ENCODE assay signal across 23 mouse cellular contexts in the genomic region with DNA sequence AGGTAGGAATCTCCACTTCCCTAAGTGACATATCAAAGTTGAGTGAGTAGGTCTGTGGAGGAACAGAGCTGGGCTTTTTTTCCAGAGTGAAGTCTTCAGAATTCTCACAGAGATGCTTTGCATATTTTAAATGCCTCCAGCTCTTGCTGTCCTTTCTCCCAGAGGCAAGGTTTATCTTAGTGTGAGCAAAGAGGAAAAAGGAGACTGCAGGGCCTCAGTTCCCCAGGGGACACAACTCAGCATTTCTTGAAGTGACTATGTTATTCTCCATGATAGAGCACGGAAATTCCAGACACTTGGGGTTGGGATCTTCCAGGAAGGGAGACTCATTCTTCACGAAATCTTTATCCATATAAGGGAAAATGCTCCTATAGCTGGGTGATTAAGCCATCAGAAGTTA. TPM values are rescaled to one million over a fixed set of nuclear protein-coding genes. Genes with fewer than 3 reads are reported as not detected.
DNase-seq lines count a peak whose midpoint lies in the region; ATAC-seq and TF ChIP-seq lines count a peak whose summit lies in the region.
"Had no signal": no experiment of that assay in that cellular context is flagged by ENCODE, and none has a peak within 500 bp of the region (broad histone marks: within the 10 kb centered on the region; RNA-seq: fewer than 3 reads in every experiment).

No protein-coding gene starts in this region.

- CTCF ChIA-PET in Patski (lab: Charles Lee): interaction anchor here (1.5 kb wide), 1 partner anchor 11 kb away, joined by 7 read pairs; no protein-coding TSS in a partner anchor

- 33% methylated on average over 2 of the region's 2 CpGs for WGBS in heart, embryonic 13.5 days
- 45% methylated on average over 2 of the region's 2 CpGs for WGBS in heart, adult 2 months
- WGBS in forebrain, postnatal 0 days: 91% methylated on average over 2 of the region's 2 CpGs

- no peak for TF ChIP-seq POLR2A in heart, adult 2 months (IDR thresholded peaks at IDR 0.05; ENCODE audit: insufficient read depth, low read depth, low read length)
- TF ChIP-seq POLR2A in CH12.LX (IDR thresholded peaks at IDR 0.05; ENCODE audit: low read depth, low read length): no peak

- H3K27ac ChIP-seq in heart, embryonic 13.5 days (replicated peaks): peak overlapping the region; percentile 70
- H3K27ac ChIP-seq in heart, adult 2 months: no peak overlapping the region
- peak overlapping the region; percentile 26; the same call in 1 of the 2 replicates for H3K27ac ChIP-seq in CH12.LX (ENCODE audit: insufficient read depth, low read depth)
- no peak overlapping the region for H3K27ac ChIP-seq in forebrain, postnatal 0 days (ENCODE audit: low read depth, low read length)
- H3K27ac ChIP-seq: embryonic facial prominence, embryonic 15.5 days; forebrain, embryonic 10.5 days; hindbrain, embryonic 12.5 days; liver, embryonic 14.5 days; lung, embryonic 15.5 days had no signal

- no peak for TF ChIP-seq CTCF in heart, adult 2 months (IDR thresholded peaks at IDR 0.05)
- TF ChIP-seq CTCF in CH12.LX (conservative IDR thresholded peaks at IDR 0.05 in 1 of 2, IDR thresholded peaks at IDR 0.05 in 1 of 2; ENCODE audit: low read depth in 2 of 2, low read length in 2 of 2) (no peak), Patski (IDR thresholded peaks at IDR 0.05) (no peak)
- no peak for TF ChIP-seq CTCF in forebrain, postnatal 0 days (IDR thresholded peaks at IDR 0.05; ENCODE audit: low read depth)

- TF ChIP-seq EP300 in heart, adult 2 months (IDR thresholded peaks at IDR 0.05; ENCODE audit: insufficient read depth, low read depth, low read length): no peak
- no peak for TF ChIP-seq EP300 in CH12.LX (IDR thresholded peaks at IDR 0.05; ENCODE audit: low read length)

- intact Hi-C loops in heart, adult 2 months (cut with DNase I): no loop called here

- no peaks in the 10 kb centered on the region for H3K79me2 ChIP-seq in heart, adult 2 months (replicated peaks; ENCODE audit: control insufficient read depth, insufficient read depth, low read length)
- peaks cover 6% of the 10 kb centered on the region for H3K79me2 ChIP-seq in CH12.LX (replicated peaks; ENCODE audit: control insufficient read depth, extremely low read depth, insufficient read depth, poor library complexity, severe bottlenecking)

- no peak overlapping the region for H3K4me3 ChIP-seq in heart, embryonic 13.5 days
- H3K4me3 ChIP-seq in heart, adult 2 months: no peak overlapping the region
- H3K4me3 ChIP-seq in CH12.LX (replicated peaks in 1 of 3; ENCODE audit: low read depth in 2 of 3, low read length in 2 of 3, poor library complexity in 1 of 3): no peak overlapping the region
- H3K4me3 ChIP-seq in forebrain, postnatal 0 days (ENCODE audit: low read depth, low read length): no peak overlapping the region
- H3K4me3 ChIP-seq: embryonic facial prominence, embryonic 15.5 days; forebrain, embryonic 10.5 days; hindbrain, embryonic 12.5 days; lung, embryonic 15.5 days had no signal

- H3K9me3 ChIP-seq in heart, embryonic 13.5 days: no peaks in the 10 kb centered on the region
- H3K9me3 ChIP-seq in CH12.LX (replicated peaks; ENCODE audit: low read length): no peaks in the 10 kb centered on the region
- no peaks in the 10 kb centered on the region for H3K9me3 ChIP-seq in forebrain, postnatal 0 days (ENCODE audit: low read length)
- H3K9me3 ChIP-seq: embryonic facial prominence, embryonic 15.5 days; forebrain, embryonic 10.5 days; hindbrain, embryonic 12.5 days; lung, embryonic 15.5 days had no signal

- TF ChIP-seq RAD21 in CH12.LX (IDR thresholded peaks at IDR 0.05; ENCODE audit: low read depth, low read length): no peak

- in situ Hi-C loops in CH12.LX (cut with MboI; ENCODE audit: low pct_ligation_motif_present, low pct_unique_long_range_greater_than_20kb, low sequenced_read_pairs) (no loop called here), Patski (cut with MboI; ENCODE audit: low pct_unique_long_range_greater_than_20kb) (loop anchor here (25.0 kb wide), 1 partner anchor 860 kb away; no protein-coding TSS in a partner anchor)

- POLR2A ChIA-PET in Patski (lab: Charles Lee): interaction anchor here (5.5 kb wide), 1 partner anchor 11 kb away, joined by 30 read pairs; the partner anchor contains the start of gene Tpm4

- dilution Hi-C loops in CH12.LX (cut with MboI; ENCODE audit: extremely low pct_ligation_motif_present, extremely low pct_unique_long_range_greater_than_20kb, low sequenced_read_pairs): no loop called here

- 0 out of 2 replicates have a peak overlapping the region, but pooled peaks have one; percentile 38 for H3K9ac ChIP-seq in heart, embryonic 13.5 days
- H3K9ac ChIP-seq in heart, adult 2 months (ENCODE audit: low read depth, low read length): no peak overlapping the region
- no peak overlapping the region for H3K9ac ChIP-seq in CH12.LX (ENCODE audit: insufficient read depth, low read depth)
- H3K9ac ChIP-seq in forebrain, postnatal 0 days: no peak overlapping the region
- H3K9ac ChIP-seq: embryonic facial prominence, embryonic 15.5 days; hindbrain, embryonic 12.5 days; liver, embryonic 14.5 days; lung, embryonic 15.5 days had no signal

- peaks cover 38% of the 10 kb centered on the region for H3K4me1 ChIP-seq in heart, embryonic 13.5 days
- peaks cover 17% of the 10 kb centered on the region for H3K4me1 ChIP-seq in heart, adult 2 months (ENCODE audit: control insufficient read depth, insufficient read depth, low read length)
- peaks cover 7 to 67% of the 10 kb centered on the region in 2 experiments for H3K4me1 ChIP-seq in CH12.LX (ENCODE audit: control insufficient read depth in 1 of 2, insufficient read depth in 2 of 2)
- no peaks in the 10 kb centered on the region for H3K4me1 ChIP-seq in forebrain, postnatal 0 days (ENCODE audit: insufficient read depth)
- H3K4me1 ChIP-seq: embryonic facial prominence, embryonic 15.5 days; forebrain, embryonic 10.5 days; hindbrain, embryonic 12.5 days; lung, embryonic 15.5 days had no signal

- DNase-seq in heart, adult 2 months: no peak
- DNase-seq in kidney, adult 9 months: peak; percentile 36
- DNase-seq in kidney, adult 8-10 months: no peak
- no peak for DNase-seq in CH12.LX (ENCODE audit: extremely low read depth)
- DNase-seq in Patski (ENCODE audit: low read depth, low spot score): no peak
- no peak for DNase-seq in urinary bladder, adult 2 months (ENCODE audit: low spot score)
- no peak for DNase-seq in forebrain, postnatal 0 days
- DNase-seq: adrenal gland, postnatal 25 days; B cell, adult 2 months; cerebellum, adult 11-12 months; cerebellum, postnatal 14 days; embryo, embryonic 11 days; gastrocnemius, postnatal 10 days had no signal

- peaks cover 98% of the 10 kb centered on the region for H3K36me3 ChIP-seq in heart, embryonic 13.5 days
- peaks cover 53% of the 10 kb centered on the region for H3K36me3 ChIP-seq in heart, adult 2 months (ENCODE audit: control insufficient read depth, insufficient read depth, low read length)
- H3K36me3 ChIP-seq in CH12.LX (replicated peaks in 1 of 2; ENCODE audit: control insufficient read depth in 1 of 2, insufficient read depth in 1 of 2, low read length in 1 of 2): peaks cover 74 to 89% of the 10 kb centered on the region in 2 experiments
- H3K36me3 ChIP-seq in forebrain, postnatal 0 days (ENCODE audit: insufficient read depth): peaks cover 69% of the 10 kb centered on the region

- no peaks in the 10 kb centered on the region for H3K27me3 ChIP-seq in heart, embryonic 13.5 days (replicated peaks)
- H3K27me3 ChIP-seq in heart, adult 2 months (ENCODE audit: control insufficient read depth, insufficient read depth, low read length): no peaks in the 10 kb centered on the region
- no peaks in the 10 kb centered on the region for H3K27me3 ChIP-seq in CH12.LX (replicated peaks)
- no peaks in the 10 kb centered on the region for H3K27me3 ChIP-seq in Patski
- H3K27me3 ChIP-seq in forebrain, postnatal 0 days (ENCODE audit: insufficient read depth, low read length): no peaks in the 10 kb centered on the region
- H3K27me3 ChIP-seq: embryonic facial prominence, embryonic 15.5 days; hindbrain, embryonic 12.5 days; lung, embryonic 15.5 days had no signal

- ATAC-seq in heart, embryonic 13.5 days (ENCODE audit: extremely low read depth, insufficient number of reproducible peaks, low FRiP score, low TSS enrichment): no peak
- peak; percentile 37 for ATAC-seq in Patski
- no peak for ATAC-seq in forebrain, postnatal 0 days

- H3K4me2 ChIP-seq in heart, embryonic 13.5 days: no peak overlapping the region
- H3K4me2 ChIP-seq in CH12.LX (ENCODE audit: insufficient read depth, low read depth, poor library complexity, severe bottlenecking): no peak overlapping the region
- no peak overlapping the region for H3K4me2 ChIP-seq in forebrain, postnatal 0 days (ENCODE audit: low read depth)
- H3K4me2 ChIP-seq: embryonic facial prominence, embryonic 15.5 days; hindbrain, embryonic 12.5 days; lung, embryonic 15.5 days had no signal

RNA-seq across cellular contexts. Expression of gene Tpm4, which starts 12.5 kb away (rescaled TPM):
- 358 and 365 TPM in 2 replicates for polyA plus RNA-seq in heart, embryonic 13.5 days (2015; fragmentation: Nextera tagmentation; extraction: Ambion mirVana)
- 100 to 1,000 TPM in 1 of 2 experiments, 10 to 100 TPM in 1; 81.4 to 106 TPM for total RNA-seq in heart, adult 2 months (2021)
- 49.9 and 73.3 TPM in 2 replicates for polyA plus RNA-seq in heart, adult 2 months (2012; rRNA removed)
- 94.8 and 96.2 TPM in 2 replicates for total RNA-seq in CH12.LX (2012; rRNA removed)
- 284 and 318 TPM in 2 replicates for total RNA-seq in CH12.LX (2014; rRNA removed)
- polyA plus RNA-seq in CH12.LX (2012; ENCODE audit: insufficient read length, low read depth): 203 and 218 TPM in 2 replicates
- polyA plus RNA-seq in Patski (2021): 660 TPM
- 200 and 234 TPM in 2 replicates for polyA plus RNA-seq in urinary bladder, adult 2 months (2012; rRNA removed)
- total RNA-seq in forebrain, postnatal 0 days (2014; rRNA removed): 139 and 141 TPM in 2 replicates
- 118 and 120 TPM in 2 replicates for polyA plus RNA-seq in forebrain, postnatal 0 days (2015; fragmentation: Nextera tagmentation; extraction: Ambion mirVana)

RNA-seq across cellular contexts. Expression of gene Rab8a, which starts 13.7 kb away (rescaled TPM):
- 77.6 and 77.7 TPM in 2 replicates for polyA plus RNA-seq in heart, embryonic 13.5 days (2015; fragmentation: Nextera tagmentation; extraction: Ambion mirVana)
- total RNA-seq in heart, adult 2 months (2021): 10 to 100 TPM; 23.6 to 24.2 TPM
- polyA plus RNA-seq in heart, adult 2 months (2012; rRNA removed): 40.9 and 52.2 TPM in 2 replicates
- total RNA-seq in CH12.LX (2012; rRNA removed) (102 and 113 TPM in 2 replicates), CH12.LX (2014; rRNA removed) (165 and 190 TPM in 2 replicates)
- polyA plus RNA-seq in CH12.LX (2012; ENCODE audit: insufficient read length, low read depth) (136 and 186 TPM in 2 replicates), Patski (2021) (111 TPM)
- polyA plus RNA-seq in urinary bladder, adult 2 months (2012; rRNA removed): 82.2 and 89.4 TPM in 2 replicates
- 35.7 and 39.1 TPM in 2 replicates for total RNA-seq in forebrain, postnatal 0 days (2014; rRNA removed)
- polyA plus RNA-seq in forebrain, postnatal 0 days (2015; fragmentation: Nextera tagmentation; extraction: Ambion mirVana): 74.2 and 85.0 TPM in 2 replicates

RNA-seq across cellular contexts. Expression of gene Olfr374, which starts 40.4 kb away (rescaled TPM):
- 0.04 and 0.20 TPM in 2 replicates for polyA plus RNA-seq in heart, embryonic 13.5 days (2015; fragmentation: Nextera tagmentation; extraction: Ambion mirVana)
- not detected for total RNA-seq in heart, adult 2 months (2021)
- polyA plus RNA-seq in heart, adult 2 months (2012; rRNA removed): not detected in 2 replicates
- total RNA-seq in CH12.LX (2012; rRNA removed): not detected in 2 replicates
- not detected in 2 replicates for total RNA-seq in CH12.LX (2014; rRNA removed)
- polyA plus RNA-seq in CH12.LX (2012; ENCODE audit: insufficient read length, low read depth): 0.19 TPM in 1 of 2 replicates, not detected in the other
- polyA plus RNA-seq in Patski (2021): 0.01 TPM
- polyA plus RNA-seq in urinary bladder, adult 2 months (2012; rRNA removed): not detected in 2 replicates
- total RNA-seq in forebrain, postnatal 0 days (2014; rRNA removed): not detected in 2 replicates
- not detected in 2 replicates for polyA plus RNA-seq in forebrain, postnatal 0 days (2015; fragmentation: Nextera tagmentation; extraction: Ambion mirVana)
- total RNA-seq: adrenal gland, postnatal 25 days; gastrocnemius, postnatal 10 days; heart, adult 18-20 months; layer of hippocampus, postnatal 14 days; left cerebral cortex, postnatal 14 days had no signal
- polyA plus RNA-seq: forebrain, embryonic 10.5 days; hindbrain, embryonic 12.5 days; liver, embryonic 14.5 days; lung, embryonic 15.5 days; thymus, postnatal 0 days had no signal

RNA-seq across cellular contexts. Expression of gene Hsh2d, which starts 42.2 kb away (rescaled TPM):
- 0.08 and 0.17 TPM in 2 replicates for polyA plus RNA-seq in heart, embryonic 13.5 days (2015; fragmentation: Nextera tagmentation; extraction: Ambion mirVana)
- not detected for total RNA-seq in heart, adult 2 months (2021)
- polyA plus RNA-seq in heart, adult 2 months (2012; rRNA removed): 0.18 and 0.55 TPM in 2 replicates
- total RNA-seq in CH12.LX (2012; rRNA removed) (17.9 TPM in 2 replicates), CH12.LX (2014; rRNA removed) (25.1 and 26.1 TPM in 2 replicates)
- polyA plus RNA-seq in CH12.LX (2012; ENCODE audit: insufficient read length, low read depth) (19.9 and 24.1 TPM in 2 replicates), Patski (2021) (0.05 TPM)
- polyA plus RNA-seq in urinary bladder, adult 2 months (2012; rRNA removed): 0.23 and 0.24 TPM in 2 replicates
- not detected in 2 replicates for total RNA-seq in forebrain, postnatal 0 days (2014; rRNA removed)
- polyA plus RNA-seq in forebrain, postnatal 0 days (2015; fragmentation: Nextera tagmentation; extraction: Ambion mirVana): not detected in 2 replicates
- total RNA-seq: adrenal gland, postnatal 25 days; gastrocnemius, postnatal 10 days; layer of hippocampus, postnatal 14 days; left cerebral cortex, postnatal 14 days had no signal
- polyA plus RNA-seq: embryonic facial prominence, embryonic 15.5 days; hindbrain, embryonic 12.5 days had no signal

Comparison
In these comparisons a context has a peak if more than half of its experiments do, and no peak if none do; other contexts are left out.
1. H3K27ac ChIP-seq: peak in heart, embryonic 13.5 days (single experiment) and CH12.LX (single experiment); none in heart, adult 2 months (single experiment) and forebrain, postnatal 0 days (single experiment).